8 mouse cellular contexts compared by ENCODE assay signal in genomic region chrX:168717969-168718368, GRCm38 (mm10). TPM values are rescaled to one million over a fixed set of nuclear protein-coding genes. Genes with fewer than 3 reads are reported as not detected.
DNase-seq lines count a peak whose midpoint lies in the region; ATAC-seq and TF ChIP-seq lines count a peak whose summit lies in the region.

No protein-coding gene starts in this region.

- H3K4me3 ChIP-seq in kidney, adult 2 months (ENCODE audit: insufficient read depth, low read depth, low read length): no peak overlapping the region
- no peak overlapping the region for H3K4me3 ChIP-seq in kidney, embryonic 14.5 days (ENCODE audit: low read length)
- no peak overlapping the region for H3K4me3 ChIP-seq in limb, embryonic 10.5 days

- H3K36me3 ChIP-seq in kidney, adult 2 months (ENCODE audit: control insufficient read depth, insufficient read depth, low read length): no peaks in the 10 kb centered on the region
- H3K36me3 ChIP-seq in kidney, embryonic 14.5 days (ENCODE audit: control insufficient read depth, insufficient read depth, low read length): no peaks in the 10 kb centered on the region
- no peaks in the 10 kb centered on the region for H3K36me3 ChIP-seq in limb, embryonic 10.5 days

- TF ChIP-seq CTCF in kidney, adult 2 months (conservative IDR thresholded peaks at IDR 0.05; ENCODE audit: insufficient read depth, insufficient read length, low read depth, low read length): no peak

- no peaks in the 10 kb centered on the region for H3K9me3 ChIP-seq in kidney, embryonic 14.5 days (ENCODE audit: control insufficient read depth, low read length)
- H3K9me3 ChIP-seq in limb, embryonic 10.5 days (replicated peaks): no peaks in the 10 kb centered on the region

- no peak overlapping the region for H3K4me2 ChIP-seq in kidney, embryonic 14.5 days (replicated peaks; ENCODE audit: low read depth, low read length)

- no peaks in the 10 kb centered on the region for H3K27me3 ChIP-seq in kidney, adult 2 months (replicated peaks; ENCODE audit: control insufficient read depth, insufficient read depth, low read length)
- H3K27me3 ChIP-seq in kidney, embryonic 14.5 days (ENCODE audit: control insufficient read depth, insufficient read depth, low read length): no peaks in the 10 kb centered on the region
- peaks cover 62% of the 10 kb centered on the region for H3K27me3 ChIP-seq in limb, embryonic 10.5 days (ENCODE audit: low read depth, poor library complexity, severe bottlenecking)

- 57% methylated on average over 2 of the region's 2 CpGs for WGBS in kidney, adult 2 months
- WGBS in kidney, embryonic 14.5 days: 68% methylated on average over 2 of the region's 2 CpGs
- 67% methylated on average over 2 of the region's 2 CpGs for WGBS in limb, embryonic 10.5 days

- TF ChIP-seq POLR2A in kidney, adult 2 months (IDR thresholded peaks at IDR 0.05; ENCODE audit: low read depth, low read length): no peak

- no peak overlapping the region for H3K27ac ChIP-seq in kidney, adult 2 months (ENCODE audit: insufficient read depth, low read depth, low read length)
- H3K27ac ChIP-seq in kidney, embryonic 14.5 days (ENCODE audit: low read depth, low read length): no peak overlapping the region
- no peak overlapping the region for H3K27ac ChIP-seq in limb, embryonic 10.5 days

- DNase-seq in adrenal gland, adult 2 months: peak; percentile 6
- no peak for DNase-seq in adrenal gland, adult 18-20 months (ENCODE audit: low spot score in 2 of 2)
- peak; percentile 16 for DNase-seq in kidney, adult 2 months
- DNase-seq in thymus, postnatal 4 days: peak; percentile 3
- no peak for DNase-seq in thymus, postnatal 10 days (ENCODE audit: low spot score in 2 of 2)
- DNase-seq in yolk sac, embryonic 10.5 days (ENCODE audit: low spot score): no peak
- no peak for DNase-seq in limb, embryonic 10.5 days (ENCODE audit: low spot score)

- no peak for ATAC-seq in kidney, embryonic 14.5 days (ENCODE audit: low FRiP score, low TSS enrichment)

- no peaks in the 10 kb centered on the region for H3K4me1 ChIP-seq in kidney, adult 2 months (ENCODE audit: control insufficient read depth, insufficient read depth, low read length)
- H3K4me1 ChIP-seq in kidney, embryonic 14.5 days (ENCODE audit: control insufficient read depth, insufficient read depth, low read length): no peaks in the 10 kb centered on the region
- no peaks in the 10 kb centered on the region for H3K4me1 ChIP-seq in limb, embryonic 10.5 days

- no peak overlapping the region for H3K9ac ChIP-seq in kidney, embryonic 14.5 days (ENCODE audit: low read depth, low read length)

RNA-seq across cellular contexts. Expression of gene Msl3, which starts 44.3 kb away (rescaled TPM):
- total RNA-seq in adrenal gland, adult 2 months (2021): 10 to 100 TPM; 52.5 to 53.1 TPM
- 10.5 and 11.4 TPM in 2 replicates for polyA plus RNA-seq in adrenal gland, adult 2 months (2012; rRNA removed)
- 10 to 100 TPM; 37.2 to 46.8 TPM for total RNA-seq in adrenal gland, adult 18-20 months (2021)
- polyA plus RNA-seq in kidney, adult 2 months (2012; rRNA removed): 18.3 and 20.0 TPM in 2 replicates
- 32.6 and 41.6 TPM in 2 replicates for polyA plus RNA-seq in kidney, embryonic 14.5 days (2014; fragmentation: Nextera tagmentation; extraction: Ambion mirVana)
- polyA plus RNA-seq in limb, embryonic 10.5 days (2016; fragmentation: Nextera tagmentation; extraction: Ambion mirVana): 26.9 and 29.4 TPM in 2 replicates

Comparison
In these comparisons a context has a peak if more than half of its experiments do, and no peak if none do; other contexts are left out.
1. DNase-seq: peak in adrenal gland, adult 2 months (single experiment), kidney, adult 2 months (single experiment) and thymus, postnatal 4 days (single experiment); none in adrenal gland, adult 18-20 months (0 of 2), thymus, postnatal 10 days (0 of 2), yolk sac, embryonic 10.5 days (single experiment) and limb, embryonic 10.5 days (single experiment).